Mouse (Mus musculus) hindbrain, embryonic 14.5 days (tissue): ENCODE measurements around the gene Dcdc2b. TPM values are rescaled to one million over a fixed set of nuclear protein-coding genes. Genes with fewer than 3 reads are reported as not detected.

Source experiments
- ATAC-seq: fragments of 200-750 bp; cut with Nextera tagmentation; 2 replicates; pipeline ENCODE4 v1.8.0; 2017; ENCODE audit warnings: moderate number of reproducible peaks, mild to moderate bottlenecking, moderate TSS enrichment, moderate library complexity; ENCODE audit not compliant: low FRiP score
- DNase-seq: peaks from one replicate; pipeline ENCODE4 v3.0.0-alpha.2; 2015; ENCODE audit warnings: low spot score
- H3K27ac ChIP-seq: fragments of 300-500 bp; sonication (generic); 2 replicates; pipeline ENCODE4 v1.5.1; 2014; ENCODE audit warnings: mild to moderate bottlenecking, moderate library complexity
- H3K27me3 ChIP-seq: fragments of 300-500 bp; sonication (generic); 2 replicates; pipeline ENCODE4 v1.6.1; 2014; ENCODE audit warnings: mild to moderate bottlenecking, low read length, mixed read lengths; ENCODE audit not compliant: control insufficient read depth, insufficient read depth
- H3K36me3 ChIP-seq: fragments of 300-500 bp; sonication (generic); replicated peaks from 2 replicates; pipeline ENCODE4 v1.6.1; 2014; ENCODE audit not compliant: control insufficient read depth, insufficient read depth
- H3K4me1 ChIP-seq: fragments of 300-500 bp; sonication (generic); replicated peaks from 2 replicates; pipeline ENCODE4 v1.6.1; 2014; ENCODE audit warnings: antibody characterized with exemption, low read length, mixed read lengths; ENCODE audit not compliant: control insufficient read depth, insufficient read depth
- H3K4me2 ChIP-seq: fragments of 300-500 bp; sonication (generic); replicated peaks from 2 replicates; pipeline ENCODE4 v1.6.1; 2014; ENCODE audit warnings: mild to moderate bottlenecking, moderate library complexity
- H3K4me3 ChIP-seq: fragments of 300-500 bp; sonication (generic); replicated peaks from 2 replicates; pipeline ENCODE4 v1.5.1; 2014; ENCODE audit warnings: mild to moderate bottlenecking, low read length
- H3K9ac ChIP-seq: fragments of 300-500 bp; sonication (generic); 2 replicates; pipeline ENCODE4 v1.6.1; 2014
- H3K9me3 ChIP-seq: fragments of 300-500 bp; sonication (generic); 2 replicates; pipeline ENCODE4 v1.6.1; 2016; ENCODE audit warnings: low read length; ENCODE audit not compliant: control insufficient read depth
- WGBS: fragments of 180-500 bp; shearing (Covaris S2); extraction: QIAGEN DNeasy Blood & Tissue Kit; methylation state at CpG from one replicate; pipeline ENCODE4 v1.1.7; 2014; 5-methylcytosine and 5-hydroxymethylcytosine counted together
- polyA plus RNA-seq: library from polyadenylated mRNA; unstranded; fragments of >200 nt; fragmentation: Nextera tagmentation; extraction: Ambion mirVana; gene quantifications from 2 replicates; pipeline ENCODE4 v1.2.1, GENCODE M21; 2014

Dcdc2b gene
- polyA plus RNA-seq, 1 experiment from 2014 or later = 5.4 TPM

DNA sequence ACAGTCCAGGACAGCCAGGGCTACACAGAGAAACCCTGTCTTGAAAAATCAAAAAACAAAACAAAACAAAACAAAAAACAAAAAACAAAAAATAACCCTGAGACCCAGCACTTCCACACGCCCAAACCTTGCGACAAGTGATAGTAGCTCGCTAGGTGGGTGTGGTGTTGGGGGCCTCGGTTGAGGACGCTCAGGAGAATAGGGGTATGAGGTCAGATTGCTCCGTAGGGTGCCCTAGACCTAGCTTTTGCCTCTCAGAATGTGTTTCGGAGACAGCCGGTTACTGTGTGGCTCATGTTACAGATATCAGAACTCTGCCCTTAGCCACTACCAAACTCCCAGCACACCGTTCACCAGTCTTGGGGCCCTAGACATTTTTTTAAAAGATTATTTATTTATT is 28.3 kb downstream of the Dcdc2b start:
- H3K9ac ChIP-seq = no peak overlapping the region
- peaks cover 6% of the 10 kb centered on the region for H3K36me3 ChIP-seq
- ATAC-seq = no peak
- no peak overlapping the region for H3K4me3 ChIP-seq
- no peaks in the 10 kb centered on the region for H3K4me1 ChIP-seq
- H3K4me2 ChIP-seq = no peak overlapping the region; the same call in 1 of the 2 replicates
- H3K27me3 ChIP-seq = no peaks in the 10 kb centered on the region
- H3K27ac ChIP-seq = no peak overlapping the region
- H3K9me3 ChIP-seq = no peaks in the 10 kb centered on the region
- DNase-seq = no peak
- 85% methylated on average over 9 of the region's 9 CpGs for WGBS

GRCm38 (mm10) chr4:129584884-129585608 is 29.0 kb downstream of the Dcdc2b start:
- Histone ChIP-seq H3K9ac (peak overlapping the region; percentile 32), H3K4me3 (peak overlapping the region; percentile 21), H3K4me1 (no peaks in the 10 kb centered on the region), H3K27me3 (no peaks in the 10 kb centered on the region), H3K4me2 (peak overlapping the region; percentile 48), H3K36me3 (no peaks in the 10 kb centered on the region; the same call in 1 of the 2 replicates), H3K9me3 (no peaks in the 10 kb centered on the region), H3K27ac (no peak overlapping the region)
- DNase-seq (peak; percentile 66), ATAC-seq (no peak; the same call in 1 of the 2 replicates)
- WGBS = 2% methylated on average over 36 of the region's 36 CpGs

- WGBS = 92% methylated on average over 1 of the region's 1 CpGs
- Histone ChIP-seq H3K27ac (no peak overlapping the region), H3K9me3 (no peaks in the 10 kb centered on the region), H3K4me2 (peak overlapping the region; percentile 48; the same call in 1 of the 2 replicates), H3K27me3 (no peaks in the 10 kb centered on the region), H3K4me3 (no peak overlapping the region), H3K36me3 (no peaks in the 10 kb centered on the region; the same call in 1 of the 2 replicates), H3K4me1 (no peaks in the 10 kb centered on the region), H3K9ac (no peak overlapping the region)
- DNase-seq = no peak
- ATAC-seq = no peak
These were observed 29.7 kb downstream of the Dcdc2b start for GRCm38 (mm10) chr4:129584370-129584769.

DNA sequence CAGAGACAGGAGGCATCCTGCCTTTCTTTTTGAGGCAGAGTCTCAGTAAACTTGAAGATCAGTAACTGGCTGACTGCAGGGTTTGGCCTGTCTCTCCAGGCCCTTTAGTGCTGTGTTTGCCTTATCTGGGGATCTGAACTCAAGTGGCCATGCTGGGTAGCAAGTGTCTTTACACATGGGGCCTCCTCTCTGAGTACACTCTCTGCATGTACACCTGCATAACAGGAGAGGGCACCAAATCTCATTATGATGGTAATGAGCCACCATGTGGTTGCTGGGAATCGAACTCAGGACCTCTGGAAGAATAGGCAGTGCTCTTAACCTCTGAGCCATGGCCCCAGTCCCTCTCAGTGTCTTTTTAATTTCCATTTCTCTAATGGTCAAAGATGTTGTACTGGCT is 31.8 kb downstream of the Dcdc2b start:
- Histone ChIP-seq H3K4me3 (no peak overlapping the region), H3K9ac (no peak overlapping the region), H3K4me2 (no peak overlapping the region), H3K27me3 (no peaks in the 10 kb centered on the region), H3K36me3 (no peaks in the 10 kb centered on the region), H3K9me3 (no peaks in the 10 kb centered on the region), H3K4me1 (no peaks in the 10 kb centered on the region), H3K27ac (no peak overlapping the region)
- ATAC-seq (no peak), DNase-seq (no peak)
- 96% methylated on average over 1 of the region's 1 CpGs for WGBS

GRCm38 (mm10) chr4:129580347-129580746 is 33.7 kb downstream of the Dcdc2b start:
- Histone ChIP-seq H3K27ac (no peak overlapping the region), H3K4me2 (no peak overlapping the region), H3K36me3 (no peaks in the 10 kb centered on the region), H3K27me3 (no peaks in the 10 kb centered on the region), H3K4me1 (no peaks in the 10 kb centered on the region), H3K9me3 (no peaks in the 10 kb centered on the region), H3K9ac (no peak overlapping the region), H3K4me3 (no peak overlapping the region)
- WGBS = 76% methylated on average over 7 of the region's 7 CpGs
- DNase-seq (no peak), ATAC-seq (no peak)

GRCm38 (mm10) chr4:129578466-129578865 is 35.6 kb downstream of the Dcdc2b start, which contains the start of gene Fam167b:
Gene Fam167b, minus strand, starts transcription at chr4:129578549.
- Histone ChIP-seq H3K9me3 (no peaks in the 10 kb centered on the region), H3K27me3 (no peaks in the 10 kb centered on the region), H3K4me1 (no peaks in the 10 kb centered on the region), H3K36me3 (no peaks in the 10 kb centered on the region), H3K9ac (no peak within 1 kb of the TSS), H3K27ac (no peak within 1 kb of the TSS), H3K4me3 (no peak within 1 kb of the TSS), H3K4me2 (peak within 1 kb of the TSS; percentile 8; the same call in 1 of the 2 replicates)
- DNase-seq = no peak
- ATAC-seq = no peak
- WGBS = 88% methylated on average over 5 of the region's 5 CpGs

GRCm38 (mm10) chr4:129577688-129578087 is 36.4 kb downstream of the Dcdc2b start:
- DNase-seq = no peak
- Histone ChIP-seq H3K9ac (no peak overlapping the region), H3K27ac (no peak overlapping the region), H3K4me2 (no peak overlapping the region), H3K4me1 (no peaks in the 10 kb centered on the region), H3K4me3 (no peak overlapping the region), H3K9me3 (no peaks in the 10 kb centered on the region), H3K36me3 (no peaks in the 10 kb centered on the region), H3K27me3 (no peaks in the 10 kb centered on the region)
- ATAC-seq = no peak
- 83% methylated on average over 7 of the region's 7 CpGs for WGBS

- DNase-seq = peak; percentile 71
- WGBS = 28% methylated on average over 21 of the region's 21 CpGs
- no peak overlapping the region for H3K9ac ChIP-seq
- H3K4me3 ChIP-seq = no peak overlapping the region
- H3K36me3 ChIP-seq = no peaks in the 10 kb centered on the region
- no peak for ATAC-seq
- peak overlapping the region; percentile 8; the same call in 1 of the 2 replicates for H3K4me2 ChIP-seq
- no peaks in the 10 kb centered on the region for H3K27me3 ChIP-seq
- H3K9me3 ChIP-seq = no peaks in the 10 kb centered on the region
- no peaks in the 10 kb centered on the region for H3K4me1 ChIP-seq
- no peak overlapping the region for H3K27ac ChIP-seq
These were observed 37.1 kb downstream of the Dcdc2b start for GRCm38 (mm10) chr4:129576863-129577491.

DNA sequence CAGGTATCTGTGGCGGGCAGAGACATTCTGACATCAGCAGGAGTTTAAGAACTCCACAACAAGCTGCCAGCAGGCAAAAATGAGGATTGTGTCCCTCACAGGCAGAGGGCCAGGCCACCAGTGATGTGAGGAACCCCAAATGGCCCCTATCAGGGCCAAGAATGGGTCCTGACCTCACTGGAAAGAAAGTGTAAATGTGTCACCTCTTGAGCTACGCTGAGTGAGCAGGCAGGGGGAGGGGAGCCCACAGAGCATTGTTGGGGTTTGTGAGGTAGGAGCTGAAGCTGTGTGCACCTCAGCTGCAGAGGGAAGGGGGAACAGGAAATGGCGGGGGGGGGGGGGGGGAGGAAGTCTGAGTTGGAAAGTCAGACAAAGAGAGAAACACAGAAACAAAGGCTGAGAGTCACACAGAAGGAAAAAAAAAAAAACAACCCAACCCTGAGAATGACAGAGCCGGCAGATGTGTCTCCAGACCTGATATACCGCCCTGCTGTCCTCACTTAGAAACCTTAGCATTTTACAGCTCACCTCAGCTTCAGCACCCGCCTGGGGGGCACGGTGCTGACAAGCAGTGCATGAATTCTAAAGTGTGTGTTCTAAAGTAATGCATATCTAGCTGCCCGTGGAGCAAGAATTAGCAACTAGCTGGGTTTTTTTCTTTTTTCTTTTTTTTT is 38.7 kb downstream of the Dcdc2b start:
- Histone ChIP-seq H3K9ac (no peak overlapping the region), H3K36me3 (no peaks in the 10 kb centered on the region), H3K27ac (no peak overlapping the region), H3K4me3 (no peak overlapping the region), H3K4me1 (no peaks in the 10 kb centered on the region), H3K4me2 (no peak overlapping the region), H3K27me3 (no peaks in the 10 kb centered on the region), H3K9me3 (no peaks in the 10 kb centered on the region)
- DNase-seq (no peak), ATAC-seq (no peak)
- WGBS = 59% methylated on average over 7 of the region's 8 CpGs
